Mouse (Mus musculus) C2C12 (cell line): ENCODE results near the gene Slc30a5. TPM values are rescaled to one million over a fixed set of nuclear protein-coding genes. Genes with fewer than 3 reads are reported as not detected.

Source experiments
- H3K27me3 ChIP-seq: one replicate; pipeline ENCODE4 v1.6.1; 2011; ENCODE audit not compliant: control insufficient read depth, insufficient read depth, insufficient read length
- H3K36me3 ChIP-seq: one replicate; pipeline ENCODE4 v1.6.1; 2011; ENCODE audit not compliant: control insufficient read depth, insufficient read depth
- H3K4me3 ChIP-seq: one replicate; pipeline ENCODE4 v1.5.1; 2011; ENCODE audit warnings: mild to moderate bottlenecking, control low read depth; ENCODE audit not compliant: poor library complexity, insufficient read depth, severe bottlenecking
- H3K79me2 ChIP-seq: one replicate; pipeline ENCODE4 v1.6.1; 2011; ENCODE audit not compliant: control insufficient read depth, insufficient read depth
- H3K79me3 ChIP-seq: one replicate; pipeline ENCODE4 v1.6.1; 2011; ENCODE audit warnings: low read depth, control low read depth
- H3ac ChIP-seq: one replicate; pipeline ENCODE3; 2011; ENCODE audit warnings: low read depth; ENCODE audit not compliant: control insufficient read depth, insufficient read length
- CEBPB ChIP-seq: IDR thresholded peaks from one replicate; pipeline ENCODE4 v1.6.1; 2011; ENCODE audit warnings: low read depth, mild to moderate bottlenecking, control low read depth, moderate library complexity
- CTCF ChIP-seq: IDR thresholded peaks from one replicate; pipeline ENCODE4 v1.5.1; 2011; ENCODE audit not compliant: control insufficient read depth, insufficient read depth, insufficient read length
- FOSL1 ChIP-seq: IDR thresholded peaks from one replicate; pipeline ENCODE4 v1.8.0; 2011; ENCODE audit warnings: mild to moderate bottlenecking, low read length; ENCODE audit not compliant: poor library complexity, insufficient read depth, severe bottlenecking
- MAX ChIP-seq: IDR thresholded peaks from one replicate; pipeline ENCODE4 v1.6.1; 2011; ENCODE audit warnings: mild to moderate bottlenecking, control low read depth
- MYOD1 ChIP-seq: IDR thresholded peaks from one replicate; pipeline ENCODE4 v1.6.1; 2011; ENCODE audit warnings: low read depth; ENCODE audit not compliant: control insufficient read depth, insufficient read length
- MYOG ChIP-seq: IDR thresholded peaks from one replicate; pipeline ENCODE4 v1.6.1; 2011; ENCODE audit not compliant: control insufficient read depth, insufficient read length; ENCODE audit errors: extremely low read depth
- USF1 ChIP-seq: IDR thresholded peaks from one replicate; pipeline ENCODE4 v1.6.1; 2011; ENCODE audit warnings: low read depth, mild to moderate bottlenecking, control low read depth, moderate library complexity
- long read RNA-seq, 2 experiments: library from polyadenylated mRNA; unstranded; transcript quantifications; one replicate each; pipeline ENCODE4 v2.0.0; 2019 to 2020
- polyA plus RNA-seq: library from polyadenylated mRNA; unstranded; fragments of >200 nt; fragmentation: generic; extraction: Trizol; gene quantifications from one replicate; pipeline ENCODE4 v1.2.1, GENCODE M21; 2012; ENCODE audit warnings: missing spikeins

Gene Slc30a5
- 21.7 TPM for polyA plus RNA-seq
- long read RNA-seq, experiment 1, transcript Slc30a5-201 (16 exons, 3,179 nt), result major isoform, 26 of 30 reads
- long read RNA-seq, experiment 1, partial matches to known transcripts, result 0 of 30 reads
- long read RNA-seq, experiment 1, other reads (novel, unspliced or antisense), result 4 of 30 reads
- long read RNA-seq, experiment 2, transcript Slc30a5-201 (16 exons, 3,179 nt), result major isoform, 353 of 440 reads
- long read RNA-seq, experiment 2, partial matches to known transcripts, result 6 of 440 reads
- long read RNA-seq, experiment 2, other reads (novel, unspliced or antisense), result 79 of 440 reads

- peak within 1 kb of the TSS; percentile 83 for H3ac ChIP-seq
- H3K79me3 ChIP-seq, result peaks cover 35% of the 10 kb centered on the region
- TF ChIP-seq CEBPB (no peak), MAX (peak; percentile 74), FOSL1 (no peak), MYOG (no peak), CTCF (peak; percentile 58), USF1 (peak; percentile 88)
- H3K79me2 ChIP-seq, result peaks cover 44% of the 10 kb centered on the region
- peaks cover 6% of the 10 kb centered on the region for H3K36me3 ChIP-seq
- H3K4me3 ChIP-seq, result peak within 1 kb of the TSS; percentile 89
- peaks cover 5% of the 10 kb centered on the region for H3K27me3 ChIP-seq
Measured at GRCm38 (mm10) chr13:100832741-100833639, at the start of gene Slc30a5. TSS of gene Slc30a5 (minus strand) at chr13:100833427.

DNA sequence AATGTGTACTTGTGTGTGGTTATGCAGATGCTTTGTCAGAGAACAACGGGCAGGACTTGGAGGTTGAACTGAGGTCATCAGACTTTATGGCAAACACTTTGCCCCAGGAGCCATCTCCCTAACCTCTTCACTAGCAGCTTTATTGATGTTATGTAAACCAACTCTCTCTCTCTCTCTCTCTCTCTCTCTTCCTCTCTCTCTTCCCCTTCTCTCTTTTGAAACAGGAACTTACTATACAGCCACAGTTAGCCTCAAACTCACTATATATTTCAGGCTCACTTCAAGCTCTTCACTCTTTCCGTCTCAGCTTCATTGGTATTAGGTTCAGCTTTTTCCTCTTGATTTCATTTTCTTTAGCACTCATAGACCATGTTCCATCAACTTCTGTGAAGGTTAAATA is 48.7 kb upstream of the Slc30a5 start:
- Histone ChIP-seq H3K4me3 (no peak overlapping the region), H3K79me3 (no peaks in the 10 kb centered on the region), H3ac (no peak overlapping the region), H3K27me3 (peaks cover 10% of the 10 kb centered on the region), H3K36me3 (no peaks in the 10 kb centered on the region), H3K79me2 (no peaks in the 10 kb centered on the region)
- TF ChIP-seq FOSL1 (no peak), CTCF (no peak), MYOG (no peak), MAX (no peak), MYOD1 (no peak), CEBPB (no peak), USF1 (no peak)

DNA sequence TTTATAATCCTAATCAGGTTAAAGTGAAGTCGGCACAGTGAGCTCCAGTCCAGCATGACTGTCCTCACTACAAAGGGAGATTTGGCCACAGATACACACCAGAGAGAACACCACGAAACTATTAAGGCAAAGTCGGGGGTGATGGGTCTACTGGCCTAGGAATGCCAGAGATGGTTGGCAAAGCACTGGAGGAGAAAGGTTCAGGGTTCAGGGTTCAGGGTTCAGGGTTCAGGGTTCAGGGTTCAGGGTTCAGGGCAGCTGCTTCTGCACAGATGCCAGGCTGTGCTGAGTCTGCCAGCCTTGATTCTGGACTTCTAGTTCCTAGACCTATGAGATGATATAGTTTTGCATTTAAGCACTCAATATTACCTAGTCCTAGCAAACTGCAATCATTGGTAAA is 46.6 kb upstream of the Slc30a5 start:
- H3ac ChIP-seq, result no peak overlapping the region
- TF ChIP-seq MYOD1, result no peak
- no peak for TF ChIP-seq FOSL1
- TF ChIP-seq USF1, result no peak
- TF ChIP-seq CTCF, result no peak
- no peak for TF ChIP-seq MAX
- TF ChIP-seq CEBPB, result no peak
- no peak for TF ChIP-seq MYOG
- no peaks in the 10 kb centered on the region for H3K36me3 ChIP-seq
- H3K79me2 ChIP-seq, result no peaks in the 10 kb centered on the region
- peaks cover 10% of the 10 kb centered on the region for H3K27me3 ChIP-seq
- no peaks in the 10 kb centered on the region for H3K79me3 ChIP-seq
- no peak overlapping the region for H3K4me3 ChIP-seq

DNA sequence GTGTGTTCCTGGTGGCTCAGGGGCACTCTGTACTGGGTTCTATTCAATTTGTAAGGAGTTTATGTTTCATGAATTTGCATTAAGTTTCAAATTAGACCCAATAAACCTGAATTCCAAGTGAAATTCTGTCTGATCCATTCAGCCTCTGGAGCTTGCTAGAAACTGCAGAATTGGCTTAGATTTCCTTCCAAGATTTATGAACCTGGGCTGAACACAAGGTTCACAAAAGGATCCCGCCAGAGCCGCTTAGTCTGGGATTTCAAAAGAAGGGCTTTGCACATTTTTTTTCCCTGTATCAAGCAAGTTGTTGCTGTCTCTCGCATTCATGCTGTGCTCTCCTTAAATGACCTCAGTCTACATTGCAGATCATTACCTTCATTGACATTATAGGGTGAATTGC is 46.1 kb upstream of the Slc30a5 start:
- TF ChIP-seq MYOG (no peak), MAX (no peak)
- Histone ChIP-seq H3K79me2 (no peaks in the 10 kb centered on the region), H3K79me3 (no peaks in the 10 kb centered on the region), H3K27me3 (peaks cover 10% of the 10 kb centered on the region), H3ac (no peak overlapping the region), H3K4me3 (no peak overlapping the region), H3K36me3 (no peaks in the 10 kb centered on the region)

DNA sequence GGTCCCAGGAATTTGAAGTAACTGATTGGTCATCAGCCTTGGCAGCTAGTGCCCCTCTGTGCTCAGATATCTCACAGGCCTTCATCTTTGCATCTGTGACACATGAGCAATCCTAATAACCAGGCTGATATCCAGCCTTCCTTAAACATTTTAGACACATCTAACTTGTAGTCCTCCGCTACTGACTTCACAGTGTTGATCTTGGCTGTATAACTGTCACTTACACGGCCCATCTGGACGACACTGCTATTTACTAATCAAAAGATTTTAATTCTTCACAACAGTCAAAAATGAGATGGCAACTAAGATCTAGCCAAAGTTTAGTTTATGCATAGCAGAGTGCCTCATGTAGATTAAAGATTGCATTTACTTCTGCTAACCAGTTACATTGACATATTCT is 45.0 kb upstream of the Slc30a5 start:
- Histone ChIP-seq H3K27me3 (peaks cover 10% of the 10 kb centered on the region), H3ac (no peak overlapping the region), H3K79me3 (no peaks in the 10 kb centered on the region), H3K79me2 (no peaks in the 10 kb centered on the region), H3K36me3 (no peaks in the 10 kb centered on the region), H3K4me3 (no peak overlapping the region)
- TF ChIP-seq CTCF (no peak), MAX (no peak), FOSL1 (no peak), MYOG (no peak), CEBPB (no peak), MYOD1 (no peak), USF1 (no peak)
